Mouse (Mus musculus) lung, postnatal 25 days (tissue): ENCODE results near the gene Mpi.
A peak's percentile ranks its signal among the peaks of the same experiment; 100 is the strongest.

Experiments used
- DNase-seq: peaks from one replicate; pipeline ENCODE4 v3.0.0; 2022; ENCODE audit warnings: low spot score

Gene Mpi

DNA sequence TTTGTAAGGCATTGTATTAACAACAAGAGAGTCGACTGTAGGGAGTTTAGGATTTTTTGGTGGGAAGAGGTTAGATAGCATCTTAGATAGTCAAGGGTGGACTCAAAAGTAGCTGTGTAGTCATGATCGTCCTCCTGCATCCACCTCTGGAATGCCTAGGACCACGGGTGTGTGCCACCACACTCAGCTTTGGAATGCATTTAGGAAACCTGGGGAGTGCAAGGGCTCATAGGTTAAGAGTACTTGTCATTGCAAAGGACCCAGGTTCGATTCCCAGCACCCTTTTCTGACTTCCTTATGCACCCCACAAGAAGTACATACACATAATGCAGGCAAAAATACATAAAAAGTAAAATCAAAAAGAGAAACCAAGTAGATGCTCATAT lies 29.7 kb downstream of the Mpi start:
- no peak for DNase-seq

DNA sequence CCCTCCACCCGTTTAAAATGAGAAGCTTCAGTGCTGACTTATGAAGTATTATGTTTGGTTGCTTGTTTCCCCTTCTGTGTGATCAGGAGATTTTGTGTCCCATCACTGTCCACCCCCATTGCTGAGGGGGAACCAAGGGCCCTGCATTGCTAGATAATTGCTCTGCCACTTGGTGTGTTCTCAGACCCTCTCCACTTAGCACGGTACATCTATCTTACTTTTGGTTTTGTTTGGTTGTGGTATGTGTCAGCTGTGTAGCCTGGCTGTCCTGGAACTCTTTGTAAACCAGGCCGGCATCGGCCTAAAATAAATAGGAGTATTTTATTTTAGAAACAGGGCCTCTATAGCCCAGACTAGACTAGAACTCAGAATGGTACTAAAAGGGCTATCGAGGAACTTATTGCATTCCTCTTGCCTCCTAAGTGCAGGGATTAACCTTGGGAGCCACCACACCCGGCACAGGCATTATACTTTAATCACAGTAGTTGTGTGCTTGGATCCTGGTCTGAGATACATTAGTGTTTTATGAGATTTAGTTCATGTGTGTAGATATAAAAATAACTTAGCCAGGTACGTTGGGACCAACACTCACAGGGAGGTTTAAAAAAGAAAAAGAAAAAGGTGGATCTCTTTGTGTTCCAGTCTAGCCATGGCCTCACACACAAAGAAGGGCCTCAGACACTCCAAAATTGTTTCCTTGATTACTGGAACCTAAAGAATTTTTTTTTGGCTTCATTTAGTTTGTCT lies 30.3 kb downstream of the Mpi start:
- DNase-seq: no peak

DNA sequence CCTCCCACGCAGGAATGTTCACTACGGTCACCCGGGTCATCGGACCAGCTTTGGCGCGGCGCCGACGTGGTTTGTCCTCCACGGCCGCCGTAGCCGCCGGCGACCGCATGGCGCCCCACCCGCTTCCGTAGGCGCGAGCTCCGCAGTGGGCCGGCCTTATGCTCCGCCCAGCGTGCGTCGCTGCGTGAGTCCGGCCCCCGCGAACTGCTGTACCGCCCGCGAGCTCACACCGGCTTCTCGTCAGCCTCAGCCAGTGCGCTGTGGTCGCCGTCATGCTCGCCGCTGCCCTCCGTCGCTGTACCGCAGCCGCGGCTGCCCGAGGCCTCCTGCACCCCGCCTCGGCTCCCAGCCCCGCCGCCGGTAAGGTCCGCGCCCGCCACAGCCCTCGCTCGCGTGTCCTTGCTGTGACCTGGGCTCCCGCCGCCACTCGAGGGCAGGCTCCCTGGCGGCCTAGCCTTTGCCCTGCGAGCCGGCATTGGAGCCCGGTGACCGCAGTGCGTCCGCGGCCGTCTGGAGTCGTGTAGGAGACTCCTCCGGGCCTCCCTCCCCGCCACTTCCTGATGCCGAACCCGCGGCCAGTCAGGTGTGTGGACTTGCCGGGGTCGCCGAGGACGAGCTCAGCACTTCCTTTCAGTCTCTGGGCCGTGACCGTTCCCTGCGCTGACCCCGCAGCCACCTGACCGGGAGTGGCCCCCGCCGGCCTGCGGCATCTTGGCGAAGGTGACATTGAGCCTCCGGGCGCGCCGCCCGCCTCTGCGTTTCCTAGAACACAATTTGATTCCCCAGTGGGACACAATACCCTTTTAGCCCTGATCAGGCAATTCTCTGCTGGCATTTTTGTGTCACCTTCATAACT lies 31.3 kb downstream of the Mpi start, which contains the start of gene Cox5a:
Gene Cox5a, plus strand, starts transcription at position 219 of the 856 bp plus-strand sequence.
- DNase-seq: peak; percentile 94

DNA sequence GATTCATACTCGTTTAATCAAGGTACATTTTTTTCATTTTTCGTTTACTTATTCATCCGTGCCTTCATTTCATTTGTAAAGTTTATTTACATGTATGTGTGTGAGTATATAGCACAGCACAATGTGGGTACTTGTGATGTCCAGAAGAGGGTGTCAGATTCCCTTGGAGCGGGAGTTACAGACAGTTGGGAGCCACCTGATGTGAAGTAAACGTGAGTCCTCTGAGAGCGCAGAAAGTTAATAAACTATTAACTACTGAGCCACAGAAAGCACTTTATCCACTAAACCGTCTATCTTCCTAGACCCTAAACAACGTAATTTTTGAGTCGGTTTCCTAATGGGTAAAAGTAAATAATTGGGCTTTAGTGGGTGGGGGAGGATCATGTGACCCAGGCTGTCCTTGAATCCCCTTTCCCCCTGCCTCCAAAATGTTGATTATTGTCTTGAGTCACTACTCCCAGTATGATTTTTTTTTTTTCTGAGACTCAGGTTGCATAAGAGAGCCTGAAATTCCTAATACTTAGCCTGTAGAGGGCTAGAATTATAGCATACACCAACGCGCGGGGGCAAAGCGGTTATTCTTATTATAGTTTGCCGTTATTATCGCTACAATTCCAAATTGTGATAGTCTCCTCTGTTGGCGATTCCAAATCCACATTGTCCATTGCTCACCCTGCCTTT lies 32.0 kb downstream of the Mpi start:
- no peak for DNase-seq

DNA sequence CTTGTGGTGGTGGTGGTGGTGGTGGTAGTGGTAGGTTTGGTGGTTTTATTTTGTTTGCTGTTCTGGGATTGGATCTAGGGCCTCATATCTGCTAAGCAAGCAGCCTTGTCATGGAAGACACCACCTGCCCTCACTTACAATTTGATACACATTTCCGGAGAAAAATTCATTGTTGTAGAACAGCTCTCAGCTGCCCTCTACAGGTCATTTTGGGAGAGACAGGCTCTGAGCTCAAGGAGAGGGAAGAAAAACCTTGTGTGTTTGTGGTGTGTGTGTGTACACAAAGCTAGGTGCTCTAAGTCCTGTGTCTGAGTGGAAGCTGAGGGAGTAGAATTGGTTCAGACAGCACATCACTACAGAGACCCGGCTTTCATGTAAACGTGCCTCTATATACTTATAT lies 35.5 kb downstream of the Mpi start:
- DNase-seq: peak; percentile 47

DNA sequence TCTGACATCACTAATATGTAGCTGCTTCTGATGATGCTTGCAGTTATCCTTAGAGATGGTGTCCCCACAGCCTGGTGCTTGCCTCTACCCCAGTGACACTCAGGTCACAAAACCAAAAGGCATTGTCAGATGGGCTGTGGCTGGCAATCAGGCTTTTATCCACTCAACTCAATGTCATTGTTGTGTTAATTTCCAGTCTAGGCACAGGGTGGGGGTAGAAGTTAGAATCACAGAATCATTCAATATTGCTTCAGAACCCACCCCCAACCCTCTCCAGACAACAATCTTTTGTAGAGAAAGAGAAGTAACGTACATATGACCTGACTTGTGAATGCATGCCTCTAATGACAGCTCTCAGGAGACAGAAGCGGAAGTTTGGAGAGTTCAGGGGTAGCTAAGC lies 42.0 kb downstream of the Mpi start:
- DNase-seq: no peak

DNA sequence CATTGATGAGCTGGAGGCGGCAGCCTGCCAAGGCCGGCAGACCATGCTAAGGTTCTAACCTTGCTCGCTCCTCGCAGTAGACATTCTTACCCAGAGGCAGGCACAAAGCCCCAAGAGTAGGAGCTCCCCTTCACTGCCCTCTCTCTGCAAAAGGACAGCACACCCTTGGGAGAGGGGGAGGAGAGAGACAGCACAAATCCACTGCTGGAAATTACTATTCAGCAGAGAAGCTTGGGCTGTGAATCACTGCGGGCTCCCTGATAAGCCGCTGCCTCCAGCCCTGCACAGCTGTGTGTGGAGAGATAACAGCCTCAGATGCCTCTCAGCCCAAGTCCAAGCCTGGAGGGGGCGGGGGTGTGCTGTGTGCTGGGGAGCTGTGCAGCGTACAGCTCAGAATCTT lies 46.9 kb downstream of the Mpi start:
- DNase-seq: no peak

DNA sequence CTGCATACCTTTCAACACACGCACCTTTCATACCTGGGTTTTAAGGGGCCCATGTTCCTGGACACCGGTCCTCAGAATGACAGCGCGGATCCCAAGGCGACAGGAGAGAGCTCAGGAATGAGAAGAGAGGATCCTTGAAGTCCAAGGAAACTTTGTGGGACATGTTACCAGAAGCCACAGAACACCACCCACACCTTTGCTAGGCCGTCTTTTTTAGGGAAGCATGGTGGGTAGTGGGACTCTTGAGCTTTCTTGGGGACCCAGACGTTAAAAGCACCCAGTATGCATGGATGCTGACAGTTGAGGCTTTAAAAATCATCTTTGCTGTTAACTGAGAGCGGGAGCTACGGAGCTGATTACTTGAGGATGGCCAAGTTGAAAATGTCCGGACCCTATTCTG lies 47.7 kb downstream of the Mpi start:
- DNase-seq: no peak

DNA sequence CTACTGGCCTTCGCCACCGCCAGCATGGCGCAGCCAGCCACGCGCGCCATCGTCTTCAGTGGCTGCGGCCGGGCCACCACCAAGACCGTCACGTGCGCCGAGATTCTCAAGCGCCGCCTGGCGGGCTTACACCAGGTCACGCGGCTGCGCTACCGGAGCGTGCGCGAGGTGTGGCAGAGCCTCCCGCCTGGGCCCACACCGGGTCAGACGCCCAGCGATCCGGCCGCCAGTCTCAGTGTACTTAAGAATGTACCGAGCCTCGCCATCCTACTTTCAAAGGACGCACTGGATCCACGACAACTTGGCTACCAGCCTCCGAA lies 48.2 kb downstream of the Mpi start:
- DNase-seq: peak; percentile 47

DNA sequence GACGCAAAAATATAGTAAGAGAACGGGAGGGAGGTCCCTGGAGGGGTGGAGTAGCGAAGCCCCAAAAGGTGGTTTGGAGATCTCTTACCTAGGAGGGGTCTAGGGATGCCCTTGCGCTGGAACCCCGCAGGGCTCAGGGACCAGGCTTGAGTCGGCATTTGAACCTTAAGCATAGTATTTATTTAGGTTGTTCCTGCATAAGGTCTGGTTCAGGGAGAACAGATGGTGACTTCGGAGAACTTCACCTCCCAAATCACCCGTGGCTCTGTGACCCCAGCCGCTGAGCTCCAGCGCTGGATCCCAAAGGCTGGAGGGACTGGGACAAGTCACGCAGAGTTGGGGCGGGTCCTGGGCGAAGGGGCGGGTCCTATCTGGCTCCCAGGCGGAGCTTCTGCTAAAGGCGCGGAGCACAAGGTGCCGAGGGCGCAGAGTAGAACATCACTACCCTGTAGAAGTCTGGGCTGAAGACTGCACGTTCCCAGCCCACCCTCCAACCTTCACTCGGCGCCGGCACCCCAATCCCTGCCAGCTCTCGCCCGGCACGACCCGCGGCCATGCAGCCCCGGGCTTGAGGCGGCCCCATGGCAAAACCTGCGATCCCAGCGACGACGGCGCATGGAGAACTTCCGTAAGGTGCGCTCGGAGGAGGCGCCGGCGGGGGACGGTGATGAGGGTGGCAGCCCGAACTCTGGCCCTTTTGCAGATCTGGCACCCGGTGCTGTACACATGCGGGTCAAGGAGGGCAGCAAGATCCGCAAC lies 48.8 kb downstream of the Mpi start, which contains the start of gene Rpp25:
Gene Rpp25, plus strand, starts transcription at position 405 of the 759 bp plus-strand sequence.
- no peak for DNase-seq

DNA sequence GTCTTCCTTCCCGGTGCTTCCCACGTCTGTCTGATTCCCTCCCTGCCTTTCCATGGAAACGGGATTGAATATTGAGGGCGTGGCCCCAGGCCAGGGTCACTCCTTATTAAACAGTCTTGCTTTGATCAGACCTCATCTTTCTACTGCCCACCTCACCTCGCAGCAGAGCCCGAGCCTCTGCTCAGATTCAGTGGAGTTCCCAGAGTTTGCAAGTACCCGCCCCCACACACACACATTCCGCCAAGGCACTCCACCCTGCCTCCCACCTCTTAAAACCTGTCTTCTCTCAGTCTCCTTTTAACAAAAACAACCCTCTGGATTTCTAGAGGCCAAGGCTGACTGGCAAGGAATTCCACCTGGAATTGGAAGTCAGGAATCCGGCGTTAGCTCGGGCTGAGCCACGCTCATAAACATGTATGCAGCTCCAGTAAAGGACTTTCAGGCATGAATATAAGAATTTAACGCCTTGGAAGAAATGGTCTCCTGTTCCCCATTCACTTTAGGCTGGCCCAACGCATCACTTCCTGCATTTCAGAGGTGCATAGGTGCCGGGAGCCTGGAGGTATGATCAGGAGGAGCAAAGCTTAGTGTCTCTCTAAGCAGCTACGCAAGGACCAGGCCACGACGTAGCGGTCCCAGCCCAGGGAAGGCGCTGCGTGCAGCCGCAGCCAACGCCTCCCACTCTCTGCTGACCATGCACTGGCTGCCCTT lies 49.5 kb downstream of the Mpi start:
- DNase-seq: no peak

DNA sequence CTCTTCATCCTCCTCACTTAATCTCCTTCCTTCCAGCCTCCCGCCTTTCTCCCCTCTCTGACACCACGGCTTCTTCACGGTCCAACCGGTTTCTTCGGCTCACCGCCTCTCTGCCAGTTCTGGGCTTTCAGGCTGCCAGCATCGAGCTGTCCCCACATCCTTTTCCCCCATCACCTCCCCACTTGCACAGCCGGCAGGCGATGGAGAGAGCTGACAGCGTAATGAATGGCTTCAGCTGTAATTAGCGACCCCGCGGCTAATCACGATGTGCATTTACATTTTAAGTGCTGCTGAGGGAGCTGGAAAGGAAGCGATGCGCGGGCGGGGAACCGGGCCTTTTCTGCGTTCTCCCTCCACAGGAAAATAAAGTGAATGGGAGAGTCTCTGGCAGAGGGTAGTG lies 50.7 kb downstream of the Mpi start:
- no peak for DNase-seq

DNA sequence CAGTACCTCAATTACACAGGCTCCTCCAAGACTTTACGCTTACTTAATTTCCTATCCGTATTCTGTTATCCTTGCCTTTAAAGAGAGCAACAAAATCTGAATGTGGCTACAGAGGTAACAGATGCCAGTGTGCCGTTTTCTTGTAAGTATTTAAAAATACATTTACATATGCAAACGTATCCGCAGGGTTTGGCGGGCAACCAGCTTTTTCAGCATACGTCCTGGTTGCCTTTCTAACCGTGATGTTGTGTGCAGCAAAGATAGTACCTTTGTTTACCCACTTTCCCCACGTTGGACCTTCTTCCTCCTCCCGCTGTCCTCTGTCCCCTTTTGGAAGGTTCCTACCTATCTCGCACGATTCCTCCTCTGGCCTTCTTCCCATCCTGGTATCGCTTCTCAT lies 51.1 kb downstream of the Mpi start:
- no peak for DNase-seq

DNA sequence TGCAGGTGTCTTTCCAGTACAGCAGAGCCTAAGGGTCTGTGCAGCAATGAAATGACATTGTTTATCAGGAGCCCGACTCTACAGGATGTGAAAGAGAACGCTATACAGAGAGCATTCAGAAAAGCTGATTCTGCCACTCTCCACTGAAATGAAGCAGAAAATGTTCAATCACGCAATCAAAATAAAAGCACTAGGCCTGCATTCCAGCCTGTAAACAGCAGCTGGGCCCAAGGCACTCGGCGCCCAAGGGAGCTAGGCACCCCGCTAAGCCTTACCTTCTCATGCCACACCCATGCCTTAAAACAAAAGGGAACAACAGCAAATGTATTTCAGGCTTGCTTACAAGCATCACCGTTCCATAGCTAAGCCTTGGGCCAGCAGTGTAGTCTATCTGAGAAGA lies 54.0 kb downstream of the Mpi start:
- DNase-seq: no peak

DNA sequence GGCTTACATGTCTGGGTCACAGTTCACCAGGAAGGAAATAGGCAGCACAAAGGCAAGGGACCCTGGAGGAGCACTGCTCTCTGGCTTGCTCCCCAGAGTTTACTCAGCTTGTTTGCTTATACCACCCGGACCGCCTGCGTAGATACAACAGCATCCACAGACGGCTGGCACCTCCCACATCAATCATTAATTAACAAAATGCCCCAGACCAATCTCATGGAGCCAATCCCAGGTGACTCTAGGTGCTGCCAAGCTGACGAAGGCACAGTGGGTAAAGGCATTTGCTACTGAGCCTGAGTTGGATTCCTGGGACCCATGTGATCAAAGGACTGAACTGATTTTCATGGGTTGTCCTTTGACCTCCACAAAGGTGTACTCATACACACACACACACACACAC lies 55.3 kb downstream of the Mpi start:
- no peak for DNase-seq

DNA sequence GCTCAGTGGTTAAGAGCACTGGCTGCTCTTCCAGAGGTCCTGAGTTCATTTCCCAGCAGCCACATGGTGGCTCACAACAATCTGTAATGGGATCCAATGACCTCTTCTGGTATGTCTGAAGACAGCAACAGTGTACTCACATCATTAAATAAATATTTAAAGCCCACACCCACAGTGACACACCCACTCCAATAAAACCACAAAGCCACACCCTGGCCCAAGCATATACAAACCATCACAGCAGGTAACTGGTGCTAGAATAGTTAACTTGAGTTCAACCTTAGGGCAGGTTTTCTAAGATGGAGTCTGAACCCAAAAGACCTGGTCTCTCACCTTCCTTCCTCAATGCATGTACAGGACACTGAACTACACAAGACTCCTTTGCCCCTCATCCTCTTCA lies 57.6 kb downstream of the Mpi start:
- DNase-seq: no peak
